Mouse (Mus musculus): ENCODE measurements around the gene Plekhg6.

Gene Plekhg6

DNA sequence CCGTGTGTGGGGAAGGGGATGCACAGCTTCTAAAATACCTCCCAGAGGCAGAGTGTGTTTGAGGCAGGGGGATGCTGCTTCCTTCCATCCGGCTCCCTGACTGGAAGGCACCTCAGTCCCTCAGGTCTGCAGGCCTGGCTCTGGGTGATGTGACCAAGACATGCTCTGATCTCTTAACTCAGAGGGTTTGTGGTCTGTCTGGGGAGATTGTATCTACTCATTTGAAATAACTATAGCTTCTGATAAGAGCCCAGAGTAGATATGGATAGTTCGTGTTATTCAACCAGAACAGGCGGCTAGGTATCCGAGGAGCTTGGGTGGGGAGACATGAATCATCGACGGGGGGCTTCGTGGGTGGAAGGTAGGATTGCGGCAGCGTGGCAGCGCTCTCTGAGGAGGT is 27.4 kb downstream of the Plekhg6 start:
- DNase-seq (ENCODE audit: low spot score) = no peak

DNA sequence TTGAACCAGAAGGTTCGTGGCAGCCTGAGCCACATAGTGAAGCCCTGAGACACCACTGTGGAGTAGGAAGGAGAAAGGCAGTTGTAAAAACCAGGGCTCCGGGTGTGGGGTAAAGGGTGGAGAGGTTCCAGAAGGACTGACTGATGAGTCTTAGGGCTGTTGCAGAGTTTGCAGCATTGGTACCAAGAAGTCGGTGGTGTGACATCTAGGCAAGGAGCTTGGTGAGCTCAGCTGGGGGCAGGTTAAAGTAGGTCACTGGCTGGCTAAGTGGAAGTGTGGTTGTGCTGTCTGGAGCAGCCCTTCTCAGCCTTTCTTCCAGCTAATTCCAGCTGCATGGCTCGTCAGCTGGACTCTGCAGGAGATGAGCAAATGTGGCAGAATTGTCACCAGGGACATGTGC is 27.8 kb downstream of the Plekhg6 start:
- no peak for DNase-seq (ENCODE audit: low spot score)

DNA sequence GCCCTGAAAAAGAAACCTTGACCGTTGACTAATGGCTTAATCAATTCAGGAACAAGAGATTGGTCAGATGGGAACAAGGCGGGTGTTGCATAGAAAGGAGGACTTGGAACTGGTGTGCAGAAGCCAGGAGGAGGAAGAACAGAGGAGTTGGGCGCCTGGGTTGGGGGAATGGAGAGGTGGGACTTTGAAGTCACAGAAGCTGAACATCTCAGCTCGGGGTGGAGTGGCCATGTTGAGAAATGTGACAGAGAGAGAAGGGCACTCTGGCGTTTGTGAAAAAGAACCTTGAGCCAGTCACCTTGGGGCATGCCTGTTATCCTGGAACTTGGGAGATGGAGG is 28.6 kb downstream of the Plekhg6 start:
- no peak for DNase-seq (ENCODE audit: low spot score)

DNA sequence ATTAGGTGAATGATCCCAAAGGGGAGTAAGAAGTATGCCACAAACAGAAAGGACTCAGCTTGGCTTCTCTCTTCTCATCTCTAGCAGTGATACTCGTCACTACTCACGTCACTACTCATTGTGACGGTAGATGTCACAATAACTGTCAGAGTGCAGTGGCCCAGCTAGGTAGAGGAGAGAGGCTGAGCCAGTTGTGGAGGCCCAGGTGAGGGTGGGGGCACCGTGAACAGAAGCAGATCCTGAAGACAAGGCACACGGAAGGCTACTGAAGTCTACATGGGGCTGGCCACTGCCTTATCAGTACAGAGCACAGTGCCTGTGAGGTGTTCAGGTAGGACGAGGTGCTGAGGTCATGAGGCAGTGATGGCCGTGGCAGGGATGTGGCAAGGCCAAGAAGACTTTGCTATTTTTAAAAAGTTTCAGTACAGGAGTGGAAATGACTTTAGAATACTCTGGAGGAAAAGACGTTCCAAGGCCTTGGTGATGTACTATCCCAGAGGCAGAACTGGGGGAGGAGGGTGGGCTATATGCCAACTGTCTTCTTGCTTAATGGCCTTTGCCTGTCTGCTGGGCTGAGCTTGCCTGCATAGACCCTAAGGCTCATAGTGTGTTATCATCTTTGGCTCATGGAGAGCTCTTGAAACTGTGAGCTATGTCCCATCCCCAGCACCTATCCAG is 29.1 kb downstream of the Plekhg6 start:
- no peak for DNase-seq (ENCODE audit: low spot score)

DNA sequence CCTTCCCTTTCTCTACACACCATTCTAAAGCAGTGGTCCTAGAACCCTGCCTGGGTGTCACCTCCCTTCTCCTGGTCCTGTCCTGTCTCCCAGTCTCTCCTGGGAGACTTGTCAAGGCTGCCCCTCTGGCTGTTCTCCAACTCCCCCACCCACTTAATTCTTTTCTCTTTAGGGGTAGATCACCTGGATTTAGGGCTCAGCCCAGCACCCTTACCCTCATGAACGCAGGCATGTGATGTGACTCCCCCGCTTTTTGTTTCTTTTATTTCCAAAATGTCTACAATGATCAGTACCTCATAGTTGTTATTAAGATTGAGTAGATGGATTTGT is 29.6 kb downstream of the Plekhg6 start:
- no peak for DNase-seq (ENCODE audit: low spot score)

DNA sequence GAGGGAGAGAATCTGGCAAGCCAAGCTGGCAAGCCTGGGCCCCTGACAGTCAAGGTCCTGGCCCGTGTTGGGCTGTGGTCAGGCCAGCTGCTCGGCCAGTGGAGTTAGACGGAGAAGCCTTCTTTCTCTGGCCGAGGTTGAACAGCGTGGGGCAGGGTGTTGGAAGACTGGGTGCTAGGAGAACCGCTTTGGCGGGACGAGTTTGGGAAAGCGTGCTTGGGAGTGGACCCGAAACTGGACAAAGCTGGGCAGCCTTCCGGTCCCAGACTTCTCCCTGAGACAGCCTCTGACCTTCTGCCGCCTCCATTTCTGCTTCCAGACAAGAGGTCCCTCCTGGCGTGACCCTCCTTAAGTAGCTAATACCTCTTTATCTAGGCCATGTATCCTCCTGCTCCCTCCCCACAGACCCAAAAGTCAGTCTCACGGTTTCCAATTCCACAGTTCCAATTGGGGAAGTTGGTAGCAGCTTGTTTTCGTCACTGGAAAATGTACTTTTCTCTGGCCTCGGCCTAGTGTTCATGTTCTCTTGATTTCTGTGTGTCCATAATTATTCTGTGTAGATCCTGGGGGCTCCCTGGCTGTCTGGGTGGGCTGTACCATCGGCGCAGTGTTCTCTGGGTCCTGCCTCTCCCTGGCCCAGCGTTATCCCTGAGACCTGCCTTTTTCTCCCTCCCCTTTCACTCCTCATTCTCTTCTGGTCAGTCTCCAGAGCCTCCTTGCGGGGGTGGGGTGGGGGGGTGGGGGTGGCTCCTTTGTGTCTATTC is 30.2 kb downstream of the Plekhg6 start:
- DNase-seq (ENCODE audit: low spot score) = no peak

DNA sequence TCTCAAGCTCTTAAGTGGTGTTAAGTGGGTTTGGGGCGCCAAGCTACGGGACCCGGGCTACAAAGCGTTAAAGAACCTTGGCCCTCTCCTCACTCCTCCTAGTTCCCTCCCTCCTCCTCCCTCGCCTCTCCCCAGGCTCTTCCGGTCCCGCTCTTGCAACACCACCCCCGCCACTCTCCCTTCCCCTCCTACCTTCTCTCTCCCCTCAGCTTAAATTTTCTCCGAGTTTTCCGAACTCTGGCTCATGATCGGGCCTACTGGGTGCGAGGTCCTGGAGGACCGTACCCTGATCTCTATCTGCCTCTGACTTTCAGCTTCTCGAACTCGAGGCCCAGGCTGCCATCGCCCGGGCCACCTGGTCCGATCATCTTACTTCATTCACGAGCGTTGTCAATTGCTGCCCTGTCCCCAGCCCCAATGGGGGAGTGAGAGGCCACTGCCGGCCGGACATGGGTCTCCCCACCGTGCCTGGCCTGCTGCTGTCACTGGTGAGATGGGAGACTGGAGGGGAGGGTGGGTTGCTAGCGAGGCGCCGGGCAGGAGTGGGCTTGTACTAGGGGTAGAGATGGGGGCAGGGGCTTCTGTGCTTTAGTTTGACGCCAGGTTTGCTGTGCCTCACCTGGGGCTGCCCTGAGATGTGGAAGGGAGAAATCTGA is 30.9 kb downstream of the Plekhg6 start:
- DNase-seq (ENCODE audit: low spot score) = no peak

DNA sequence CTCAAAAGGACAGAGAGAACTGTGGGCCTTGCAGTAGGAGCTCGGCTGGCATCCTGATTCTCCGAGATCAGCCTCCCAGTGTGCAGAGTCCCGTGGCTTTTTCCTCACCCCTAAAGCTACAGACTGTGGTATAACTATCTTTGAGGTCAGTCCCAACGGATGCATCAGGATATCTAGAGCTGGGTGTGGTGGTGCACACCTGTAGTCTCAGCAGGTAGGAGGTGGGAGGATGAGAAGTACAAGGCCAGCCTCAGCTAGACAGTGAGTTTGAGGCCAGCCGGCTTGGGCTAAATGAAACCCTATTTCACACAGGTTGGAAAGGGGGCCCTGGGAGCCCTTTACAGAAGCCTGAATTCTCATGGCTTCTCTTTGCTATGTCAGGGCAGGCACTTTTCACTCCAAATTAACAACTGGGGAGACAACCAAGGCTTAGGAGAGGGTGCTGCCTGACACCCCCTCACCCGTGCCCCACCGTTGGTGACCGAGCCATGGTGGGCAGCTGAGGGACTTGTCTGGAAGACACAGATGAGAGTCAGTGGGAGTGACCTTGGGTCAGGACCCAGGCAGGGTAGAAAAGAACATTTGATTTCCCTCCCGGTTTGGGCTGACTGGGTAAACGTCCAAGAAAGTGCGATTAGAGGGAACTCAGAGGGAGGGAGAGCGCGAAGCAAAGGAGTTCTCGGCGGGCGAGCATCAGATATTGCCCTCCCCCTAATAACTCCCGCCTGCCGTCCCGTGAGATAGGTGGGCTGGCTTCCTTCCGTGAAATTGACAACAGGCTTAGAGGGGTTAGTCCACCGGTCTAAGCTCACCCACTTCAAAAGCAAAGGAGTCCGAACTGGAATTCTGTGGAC is 31.6 kb downstream of the Plekhg6 start, which contains the start of gene Tnfrsf1a:
TSS of gene Tnfrsf1a (plus strand) at position 642 of the 854 bp plus-strand sequence.
- DNase-seq (ENCODE audit: low spot score) = no peak

DNA sequence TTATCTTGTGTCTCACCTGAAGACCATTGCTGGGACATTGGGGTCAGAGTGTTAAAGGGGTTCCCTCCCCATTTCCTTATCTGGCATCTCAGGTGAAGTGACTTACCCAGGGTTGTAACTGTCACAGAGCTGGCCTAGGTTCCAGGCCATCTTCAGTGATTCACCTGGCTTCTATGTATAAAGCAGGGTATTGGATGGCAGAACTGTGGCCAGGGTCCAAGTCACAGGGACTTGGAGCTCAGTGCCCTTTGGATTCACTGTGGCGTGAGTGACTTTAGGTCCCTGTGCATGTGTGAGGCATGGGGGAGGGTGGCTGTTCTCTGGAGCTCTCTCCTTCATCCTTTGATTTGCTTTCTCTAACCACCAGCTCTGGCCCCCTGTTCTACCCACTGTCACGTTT is 34.6 kb downstream of the Plekhg6 start:
- DNase-seq (ENCODE audit: low spot score) = no peak

DNA sequence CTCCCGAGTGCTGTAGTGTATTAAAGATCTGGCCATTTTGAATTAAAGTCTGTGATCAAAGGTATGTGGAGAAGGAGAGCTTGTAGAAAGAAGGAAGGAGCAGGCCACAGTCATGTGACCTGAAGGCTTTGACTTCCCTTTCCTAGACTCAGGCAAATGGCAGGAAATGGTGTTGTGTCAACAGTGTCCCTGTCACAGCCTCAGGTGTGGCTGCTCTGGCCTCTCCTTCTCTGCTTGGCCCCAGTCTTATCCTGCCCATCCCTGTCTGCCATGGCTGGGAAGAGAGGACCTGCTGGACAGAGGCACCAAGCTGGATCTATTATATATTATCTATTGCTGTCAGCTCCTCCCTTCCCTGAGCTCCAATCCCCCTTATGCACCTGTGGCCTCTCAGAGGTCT is 35.0 kb downstream of the Plekhg6 start:
- no peak for DNase-seq (ENCODE audit: low spot score)

DNA sequence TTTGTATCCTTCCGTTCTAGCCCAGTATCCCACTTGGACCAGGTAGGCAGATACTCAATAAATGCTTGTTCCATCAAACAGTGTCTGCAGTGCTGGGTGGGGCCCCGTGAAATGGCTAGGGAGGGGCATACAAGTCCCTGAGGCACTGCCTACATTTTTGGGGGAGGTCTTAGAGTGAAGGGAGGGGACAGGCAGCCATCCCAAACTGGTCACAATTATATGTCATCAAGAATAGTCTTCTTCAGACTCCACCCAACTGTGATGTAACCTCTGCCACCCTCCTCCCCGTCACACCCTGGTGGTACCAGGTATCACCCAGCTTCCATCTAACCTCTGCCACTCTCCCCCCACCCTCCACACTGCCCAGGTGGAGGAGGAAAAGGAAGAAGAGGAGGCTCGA is 35.7 kb downstream of the Plekhg6 start:
- no peak for DNase-seq (ENCODE audit: low spot score)

DNA sequence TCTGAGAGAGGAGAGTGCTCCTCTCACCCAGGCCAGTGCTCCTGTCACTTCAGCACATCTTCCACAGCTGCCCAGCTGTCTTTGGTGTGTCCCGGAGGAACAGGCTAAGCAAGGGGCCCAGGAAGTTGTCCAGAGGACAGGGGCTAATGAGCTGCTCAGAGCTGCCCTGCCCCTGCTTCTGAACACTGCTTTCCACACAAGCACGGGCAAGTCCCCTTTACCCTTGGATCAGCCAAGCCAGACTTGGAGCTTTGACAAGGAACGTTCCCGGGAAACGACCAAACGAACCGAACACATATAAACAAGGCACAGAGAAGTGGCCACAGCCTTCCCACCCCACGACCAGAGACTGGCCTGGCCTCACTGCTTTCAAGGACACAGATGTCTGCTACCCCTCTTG is 36.5 kb downstream of the Plekhg6 start:
- DNase-seq (ENCODE audit: low spot score) = no peak

DNA sequence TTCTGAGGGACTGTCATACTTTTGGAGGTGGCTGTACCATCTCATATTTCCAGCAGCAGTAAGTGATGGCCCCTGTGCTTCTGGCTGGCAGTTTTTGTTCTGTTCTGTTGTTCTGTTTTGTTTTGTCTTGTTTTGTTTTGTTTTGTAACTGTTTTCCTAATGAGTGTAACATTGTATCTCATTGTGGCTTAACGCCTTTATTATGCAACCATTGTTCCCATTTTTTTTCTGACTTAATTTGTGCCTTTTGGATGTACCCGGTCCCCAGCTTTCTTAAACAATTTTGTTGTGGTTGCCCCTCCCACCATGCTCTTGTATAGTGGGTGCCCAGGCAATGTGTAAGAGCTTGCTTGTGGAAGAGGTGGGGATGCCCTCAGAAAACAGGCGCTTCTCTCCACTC is 38.4 kb downstream of the Plekhg6 start:
- no peak for DNase-seq (ENCODE audit: low spot score)

DNA sequence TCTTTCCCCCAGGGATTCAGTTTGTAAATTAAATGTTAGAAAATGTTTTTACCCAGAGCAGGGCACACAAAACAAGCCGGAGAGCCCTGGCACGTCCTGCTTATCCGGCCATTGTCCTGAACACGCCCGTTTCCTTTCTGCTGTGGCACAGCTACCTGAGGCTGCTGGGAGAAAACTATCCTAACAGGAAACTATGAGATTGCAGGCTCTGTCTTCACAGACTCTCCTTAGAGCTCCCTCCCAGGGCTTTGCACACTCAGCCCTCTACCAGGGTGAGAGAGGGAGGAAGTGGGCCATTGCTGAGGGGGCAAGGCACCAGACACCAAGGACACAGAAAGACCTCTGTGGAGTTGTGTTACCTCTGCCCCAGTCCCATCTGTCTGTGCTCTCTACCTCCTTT is 40.3 kb downstream of the Plekhg6 start:
- DNase-seq (ENCODE audit: low spot score) = no peak

DNA sequence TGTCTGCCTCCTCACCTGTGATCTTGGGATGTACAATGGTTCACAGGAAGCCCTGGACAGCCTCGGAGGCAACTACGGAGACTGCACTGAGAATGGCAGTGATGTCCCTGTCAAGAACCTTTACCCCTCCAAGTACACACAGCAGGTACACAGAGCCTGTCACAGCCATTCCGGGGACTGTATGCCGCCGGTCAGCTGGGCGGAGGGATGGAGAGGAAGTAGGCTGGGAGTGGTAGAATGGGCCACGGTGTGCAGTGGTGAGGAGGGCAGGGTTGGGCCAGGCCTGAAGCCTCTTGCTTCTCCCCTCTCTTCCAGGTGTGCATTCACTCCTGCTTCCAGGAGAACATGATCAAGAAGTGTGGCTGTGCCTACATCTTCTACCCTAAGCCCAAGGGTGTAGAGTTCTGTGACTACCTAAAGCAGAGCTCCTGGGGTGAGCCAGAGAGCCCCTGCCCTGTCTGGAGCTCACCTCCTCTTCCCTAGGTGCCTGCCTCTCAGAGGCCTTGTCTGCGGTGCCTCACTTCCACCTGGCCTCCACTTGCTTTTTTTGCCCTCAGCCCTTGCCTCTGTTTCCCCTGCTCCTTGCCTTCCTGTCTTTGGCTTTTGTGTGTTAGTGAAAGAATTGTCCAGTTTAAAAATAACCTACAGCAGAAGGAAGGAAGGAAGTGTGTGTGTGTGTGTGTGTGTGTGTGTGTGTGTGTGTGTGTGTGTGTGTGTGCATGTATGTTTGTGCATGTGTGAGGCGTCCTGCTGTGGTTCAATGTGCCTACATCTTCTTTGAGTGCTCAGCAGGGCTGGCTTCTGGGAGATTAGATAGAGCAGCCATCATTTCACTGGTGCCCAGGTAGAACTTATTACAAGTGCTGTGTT is 41.6 kb downstream of the Plekhg6 start:
- no peak for DNase-seq (ENCODE audit: low spot score)

DNA sequence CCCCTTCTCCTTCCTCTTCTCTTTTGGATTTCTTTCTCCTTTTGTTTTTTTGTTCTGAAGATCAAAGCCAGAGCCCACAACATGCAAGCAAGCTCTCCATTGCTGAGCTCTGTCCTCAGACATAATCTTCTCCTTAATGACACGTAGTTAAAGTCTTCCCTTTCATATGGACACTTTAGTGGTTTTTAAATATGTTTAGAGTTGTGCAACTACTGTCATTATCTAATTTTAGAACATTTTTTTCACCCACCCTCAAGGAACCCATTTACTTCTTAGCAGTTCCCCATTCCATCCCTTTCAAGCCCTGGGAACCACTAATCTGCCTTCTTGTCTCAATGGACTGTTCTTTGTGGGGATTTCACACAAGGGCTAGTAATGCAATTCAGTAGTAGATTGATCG is 46.2 kb downstream of the Plekhg6 start:
- DNase-seq (ENCODE audit: low spot score) = no peak

DNA sequence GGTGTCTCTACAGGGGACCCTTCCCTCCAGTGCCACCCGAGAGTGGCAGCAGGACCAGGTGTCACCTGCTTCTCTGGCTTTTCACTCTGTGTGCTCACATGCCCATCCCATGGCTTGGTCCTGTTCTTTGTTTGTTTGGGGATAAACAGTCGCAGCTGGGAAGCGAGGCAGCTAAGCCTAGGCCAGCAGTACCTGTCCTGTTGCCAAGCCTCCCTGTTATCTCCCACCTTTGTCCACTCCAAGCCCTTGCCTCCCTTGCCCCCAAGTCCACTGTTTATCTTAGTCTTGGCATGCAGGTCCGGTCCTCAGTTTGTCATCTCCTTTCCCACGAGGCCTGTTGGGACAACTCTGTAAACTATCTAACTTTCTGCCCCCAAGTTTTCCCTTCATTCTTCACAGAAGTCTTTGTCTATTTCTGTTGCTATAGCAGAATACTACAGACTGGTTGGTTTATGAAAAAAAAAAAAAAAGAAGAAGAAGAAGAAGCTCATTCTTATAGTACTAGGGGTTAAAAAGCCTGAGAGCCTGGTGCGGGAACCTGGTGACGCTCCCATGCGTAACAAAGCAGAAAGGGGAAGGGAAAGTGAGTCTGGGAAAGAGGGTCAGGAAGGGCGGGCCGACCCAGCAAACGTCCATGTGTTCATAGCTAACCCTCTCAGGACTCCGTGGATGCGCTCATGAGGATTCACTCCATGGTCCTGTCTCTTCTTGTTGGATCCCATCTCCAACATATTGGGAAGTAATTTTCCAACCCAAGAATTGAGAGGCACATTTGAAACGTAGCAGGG is 47.3 kb downstream of the Plekhg6 start:
- DNase-seq (ENCODE audit: low spot score) = no peak

DNA sequence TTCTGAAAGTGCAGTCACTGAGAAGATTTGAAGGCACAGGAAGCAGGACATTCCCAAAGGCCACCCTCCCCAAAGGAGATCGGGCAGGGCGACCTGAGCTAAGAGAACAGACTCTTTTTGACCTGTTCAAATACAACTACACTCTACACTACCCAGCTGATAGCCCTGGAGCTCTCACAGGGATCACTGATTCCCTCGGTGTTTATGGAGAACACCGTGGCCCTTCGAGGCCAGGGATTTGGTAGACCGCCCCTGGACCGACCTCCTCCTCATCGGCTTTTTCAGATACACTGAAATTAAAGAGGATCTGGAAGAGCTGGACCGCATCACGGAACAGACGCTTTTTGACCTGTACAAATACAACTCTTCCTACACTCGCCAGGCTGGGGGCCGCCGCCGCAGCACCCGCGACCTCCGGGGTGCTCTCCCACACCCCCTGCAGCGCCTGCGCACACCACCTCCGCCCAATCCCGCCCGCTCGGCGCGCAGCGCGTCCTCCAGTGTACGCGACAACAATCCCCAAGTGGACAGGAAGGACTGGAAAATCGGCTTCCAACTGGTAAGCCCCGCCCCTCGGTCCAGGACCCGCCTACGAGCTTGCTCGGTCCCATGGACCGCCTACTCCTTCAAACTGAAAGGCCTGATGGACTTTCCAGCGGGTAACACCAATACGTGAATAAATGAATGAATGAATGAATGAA is 49.8 kb downstream of the Plekhg6 start:
- peak; percentile 41 for DNase-seq (ENCODE audit: low spot score)

DNA sequence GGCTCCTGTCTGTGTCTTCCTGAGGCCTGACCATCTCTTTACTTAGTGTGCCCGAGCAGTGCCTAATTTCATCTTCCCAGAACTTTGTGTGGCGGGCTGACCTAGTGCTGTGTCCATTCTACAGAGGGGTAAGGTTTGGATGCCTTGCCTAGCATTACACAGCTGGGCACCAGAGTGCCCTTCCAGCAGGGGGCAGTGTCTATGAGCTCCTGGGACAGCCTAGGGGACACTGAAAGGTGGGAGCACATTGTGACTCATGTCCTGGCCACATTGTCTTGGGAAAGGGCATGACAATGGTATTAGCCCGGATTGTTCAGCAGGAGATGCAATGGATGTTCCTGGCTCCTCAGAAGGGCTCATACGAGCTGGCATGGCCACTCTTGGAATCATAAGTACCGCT is 52.4 kb downstream of the Plekhg6 start:
- DNase-seq (ENCODE audit: low spot score) = no peak

DNA sequence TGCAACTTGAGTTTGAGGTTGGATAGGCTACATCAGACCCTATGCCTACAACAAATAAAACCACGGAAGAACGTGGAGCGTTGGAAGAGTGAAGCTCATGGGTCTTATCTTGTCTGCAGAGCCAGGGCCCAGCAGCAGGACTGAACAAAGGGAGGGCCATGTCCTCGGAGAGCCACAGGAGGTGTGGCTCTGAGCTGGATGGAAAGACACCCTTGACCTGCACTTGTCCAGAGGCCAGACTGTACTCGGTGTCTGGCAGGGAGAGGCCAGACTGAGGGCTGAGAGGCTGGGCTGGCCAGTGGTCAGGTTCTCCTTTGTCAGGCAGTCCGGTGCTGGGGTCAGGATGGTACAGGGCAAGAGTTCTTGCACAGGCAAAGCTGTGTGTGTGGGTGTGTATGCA is 55.3 kb downstream of the Plekhg6 start:
- no peak for DNase-seq (ENCODE audit: low spot score)

Measured in left cerebral cortex, adult 11 months (tissue).